Mouse (Mus musculus): ENCODE data around the gene Blnk. TPM values are rescaled to one million over a fixed set of nuclear protein-coding genes. Genes with fewer than 3 reads are reported as not detected.

The Blnk gene
- polyA plus RNA-seq, 1 experiment from 2014 or later: 0.82 TPM

- Histone ChIP-seq H3K36me3 (ENCODE audit: control insufficient read depth, insufficient read depth, low read length) (no peaks in the 10 kb centered on the region), H3K9me3 (ENCODE audit: control insufficient read depth, low read length) (no peaks in the 10 kb centered on the region), H3K27ac (ENCODE audit: low read depth, low read length) (no peak overlapping the region), H3K4me3 (ENCODE audit: low read depth, low read length) (no peak overlapping the region), H3K4me1 (ENCODE audit: control insufficient read depth, insufficient read depth, low read length) (no peaks in the 10 kb centered on the region), H3K4me2 (ENCODE audit: low read depth, low read length) (no peak overlapping the region), H3K27me3 (ENCODE audit: control insufficient read depth, insufficient read depth, low read length) (no peaks in the 10 kb centered on the region), H3K9ac (replicated peaks; ENCODE audit: low read depth, low read length) (no peak overlapping the region)
- WGBS: 85% methylated on average over 8 of the region's 8 CpGs
- no peak for ATAC-seq (ENCODE audit: low read depth)
Measured at GRCm38 (mm10) chr19:41026551-41026950, 32.2 kb upstream of the Blnk start.

GRCm38 (mm10) chr19:41022244-41022643, 27.9 kb upstream of the Blnk start:
- ATAC-seq (ENCODE audit: low read depth): no peak
- Histone ChIP-seq H3K4me2 (ENCODE audit: low read depth, low read length) (no peak overlapping the region), H3K36me3 (ENCODE audit: control insufficient read depth, insufficient read depth, low read length) (no peaks in the 10 kb centered on the region), H3K4me1 (ENCODE audit: control insufficient read depth, insufficient read depth, low read length) (no peaks in the 10 kb centered on the region), H3K27me3 (ENCODE audit: control insufficient read depth, insufficient read depth, low read length) (no peaks in the 10 kb centered on the region), H3K4me3 (ENCODE audit: low read depth, low read length) (no peak overlapping the region), H3K9ac (replicated peaks; ENCODE audit: low read depth, low read length) (no peak overlapping the region), H3K9me3 (ENCODE audit: control insufficient read depth, low read length) (no peaks in the 10 kb centered on the region), H3K27ac (ENCODE audit: low read depth, low read length) (no peak overlapping the region)
- 80% methylated on average over 4 of the region's 4 CpGs for WGBS

- no peak overlapping the region for H3K27ac ChIP-seq (ENCODE audit: low read depth, low read length)
- whole genome bisulfite sequencing: 89% methylated on average over 3 of the region's 3 CpGs
- no peaks in the 10 kb centered on the region for H3K36me3 ChIP-seq (ENCODE audit: control insufficient read depth, insufficient read depth, low read length)
- no peaks in the 10 kb centered on the region for H3K9me3 ChIP-seq (ENCODE audit: control insufficient read depth, low read length)
- H3K27me3 ChIP-seq (ENCODE audit: control insufficient read depth, insufficient read depth, low read length): no peaks in the 10 kb centered on the region
- H3K4me3 ChIP-seq (ENCODE audit: low read depth, low read length): no peak overlapping the region
- H3K9ac ChIP-seq (replicated peaks; ENCODE audit: low read depth, low read length): no peak overlapping the region
- no peak for ATAC-seq (ENCODE audit: low read depth)
- no peaks in the 10 kb centered on the region for H3K4me1 ChIP-seq (ENCODE audit: control insufficient read depth, insufficient read depth, low read length)
- H3K4me2 ChIP-seq (ENCODE audit: low read depth, low read length): no peak overlapping the region
Measured at GRCm38 (mm10) chr19:41020537-41020936, 26.2 kb upstream of the Blnk start.

GRCm38 (mm10) chr19:41019164-41019675, 24.9 kb upstream of the Blnk start:
- no peaks in the 10 kb centered on the region for H3K27me3 ChIP-seq (ENCODE audit: control insufficient read depth, insufficient read depth, low read length)
- H3K9ac ChIP-seq (replicated peaks; ENCODE audit: low read depth, low read length): no peak overlapping the region
- no peak overlapping the region for H3K4me3 ChIP-seq (ENCODE audit: low read depth, low read length)
- no peaks in the 10 kb centered on the region for H3K36me3 ChIP-seq (ENCODE audit: control insufficient read depth, insufficient read depth, low read length)
- ATAC-seq (ENCODE audit: low read depth): no peak
- no peaks in the 10 kb centered on the region for H3K4me1 ChIP-seq (ENCODE audit: control insufficient read depth, insufficient read depth, low read length)
- 81% methylated on average over 5 of the region's 5 CpGs for WGBS
- no peak overlapping the region for H3K4me2 ChIP-seq (ENCODE audit: low read depth, low read length)
- no peak overlapping the region for H3K27ac ChIP-seq (ENCODE audit: low read depth, low read length)
- no peaks in the 10 kb centered on the region for H3K9me3 ChIP-seq (ENCODE audit: control insufficient read depth, low read length)

- no peaks in the 10 kb centered on the region for H3K9me3 ChIP-seq (ENCODE audit: control insufficient read depth, low read length)
- H3K9ac ChIP-seq (replicated peaks; ENCODE audit: low read depth, low read length): no peak overlapping the region
- H3K27ac ChIP-seq (ENCODE audit: low read depth, low read length): no peak overlapping the region
- no peak overlapping the region for H3K4me3 ChIP-seq (ENCODE audit: low read depth, low read length)
- H3K4me1 ChIP-seq (ENCODE audit: control insufficient read depth, insufficient read depth, low read length): no peaks in the 10 kb centered on the region
- peak; percentile 74; the same call in 1 of the 2 replicates for ATAC-seq (ENCODE audit: low read depth)
- 19% methylated on average over 14 of the region's 14 CpGs for WGBS
- no peaks in the 10 kb centered on the region for H3K27me3 ChIP-seq (ENCODE audit: control insufficient read depth, insufficient read depth, low read length)
- H3K4me2 ChIP-seq (ENCODE audit: low read depth, low read length): peak overlapping the region; percentile 38; the same call in 1 of the 2 replicates
- no peaks in the 10 kb centered on the region for H3K36me3 ChIP-seq (ENCODE audit: control insufficient read depth, insufficient read depth, low read length)
Measured at GRCm38 (mm10) chr19:41015951-41016716, 21.8 kb upstream of the Blnk start.

GRCm38 (mm10) chr19:41014003-41014402, 19.7 kb upstream of the Blnk start:
- no peaks in the 10 kb centered on the region for H3K4me1 ChIP-seq (ENCODE audit: control insufficient read depth, insufficient read depth, low read length)
- no peak overlapping the region for H3K4me2 ChIP-seq (ENCODE audit: low read depth, low read length)
- no peak overlapping the region for H3K27ac ChIP-seq (ENCODE audit: low read depth, low read length)
- no peak overlapping the region for H3K9ac ChIP-seq (replicated peaks; ENCODE audit: low read depth, low read length)
- no peak overlapping the region for H3K4me3 ChIP-seq (ENCODE audit: low read depth, low read length)
- H3K9me3 ChIP-seq (ENCODE audit: control insufficient read depth, low read length): no peaks in the 10 kb centered on the region
- H3K27me3 ChIP-seq (ENCODE audit: control insufficient read depth, insufficient read depth, low read length): no peaks in the 10 kb centered on the region
- no peak for ATAC-seq (ENCODE audit: low read depth)
- WGBS: 49% methylated on average over 9 of the region's 9 CpGs
- H3K36me3 ChIP-seq (ENCODE audit: control insufficient read depth, insufficient read depth, low read length): no peaks in the 10 kb centered on the region

- Histone ChIP-seq H3K4me2 (ENCODE audit: low read depth, low read length) (no peak overlapping the region), H3K4me1 (ENCODE audit: control insufficient read depth, insufficient read depth, low read length) (no peaks in the 10 kb centered on the region), H3K9me3 (ENCODE audit: control insufficient read depth, low read length) (no peaks in the 10 kb centered on the region), H3K9ac (replicated peaks; ENCODE audit: low read depth, low read length) (no peak overlapping the region), H3K4me3 (ENCODE audit: low read depth, low read length) (no peak overlapping the region), H3K36me3 (ENCODE audit: control insufficient read depth, insufficient read depth, low read length) (no peaks in the 10 kb centered on the region), H3K27ac (ENCODE audit: low read depth, low read length) (no peak overlapping the region), H3K27me3 (ENCODE audit: control insufficient read depth, insufficient read depth, low read length) (no peaks in the 10 kb centered on the region)
- 8% methylated on average over 5 of the region's 5 CpGs for WGBS
- no peak for ATAC-seq (ENCODE audit: low read depth)
Measured at GRCm38 (mm10) chr19:41013591-41013990, 19.3 kb upstream of the Blnk start.

GRCm38 (mm10) chr19:41011676-41012075, 17.3 kb upstream of the Blnk start:
- Histone ChIP-seq H3K4me1 (ENCODE audit: control insufficient read depth, insufficient read depth, low read length) (no peaks in the 10 kb centered on the region), H3K9ac (replicated peaks; ENCODE audit: low read depth, low read length) (no peak overlapping the region), H3K27ac (ENCODE audit: low read depth, low read length) (no peak overlapping the region), H3K4me2 (ENCODE audit: low read depth, low read length) (no peak overlapping the region), H3K9me3 (ENCODE audit: control insufficient read depth, low read length) (no peaks in the 10 kb centered on the region), H3K27me3 (ENCODE audit: control insufficient read depth, insufficient read depth, low read length) (no peaks in the 10 kb centered on the region), H3K4me3 (ENCODE audit: low read depth, low read length) (no peak overlapping the region), H3K36me3 (ENCODE audit: control insufficient read depth, insufficient read depth, low read length) (no peaks in the 10 kb centered on the region)
- no peak for ATAC-seq (ENCODE audit: low read depth)
- WGBS: 50% methylated on average over 5 of the region's 5 CpGs

GRCm38 (mm10) chr19:41008674-41009395, 14.5 kb upstream of the Blnk start:
- no peak overlapping the region for H3K4me2 ChIP-seq (ENCODE audit: low read depth, low read length)
- H3K27me3 ChIP-seq (ENCODE audit: control insufficient read depth, insufficient read depth, low read length): no peaks in the 10 kb centered on the region
- H3K27ac ChIP-seq (ENCODE audit: low read depth, low read length): no peak overlapping the region
- no peaks in the 10 kb centered on the region for H3K36me3 ChIP-seq (ENCODE audit: control insufficient read depth, insufficient read depth, low read length)
- H3K4me1 ChIP-seq (ENCODE audit: control insufficient read depth, insufficient read depth, low read length): no peaks in the 10 kb centered on the region
- H3K4me3 ChIP-seq (ENCODE audit: low read depth, low read length): no peak overlapping the region
- no peak for ATAC-seq (ENCODE audit: low read depth)
- H3K9me3 ChIP-seq (ENCODE audit: control insufficient read depth, low read length): no peaks in the 10 kb centered on the region
- no peak overlapping the region for H3K9ac ChIP-seq (replicated peaks; ENCODE audit: low read depth, low read length)
- 96% methylated on average over 5 of the region's 5 CpGs for WGBS
